Mouse (Mus musculus) ES-CJ7 (cell line): Measurements from ENCODE around the gene Pkhd1.
"Not testable (repeated sequence)": the region's sequence is repeated elsewhere in the genome, so short reads cannot be mapped to it uniquely, and the experiment has no call there.

Experiments used
- DNase-seq: peaks from one replicate; pipeline ENCODE4 v3.0.0; 2011; ENCODE audit warnings: low read depth, low spot score

The Pkhd1 gene

GRCm38 (mm10) chr1:20301631-20302030, 316.2 kb downstream of the Pkhd1 start:
- no peak for DNase-seq

DNA sequence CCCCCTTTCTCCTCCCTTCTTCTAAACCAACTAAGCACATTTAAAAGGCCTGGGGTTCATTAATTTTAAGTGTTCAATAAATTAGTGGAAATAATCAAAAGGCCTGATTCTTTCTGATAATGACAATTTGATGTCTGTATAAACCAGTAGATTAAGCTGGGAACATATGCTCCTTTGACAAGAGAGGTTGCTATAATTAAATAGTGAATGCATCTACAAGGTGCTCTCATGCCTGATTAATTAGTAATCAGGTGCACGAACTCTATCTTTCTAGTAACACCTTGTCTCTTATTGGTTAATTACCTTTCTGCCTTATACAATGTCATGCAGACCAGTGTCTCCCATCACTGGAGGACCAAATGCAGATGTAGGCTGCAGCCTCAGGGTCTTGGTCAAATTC, 329.2 kb downstream of the Pkhd1 start:
- DNase-seq, result no peak

DNA sequence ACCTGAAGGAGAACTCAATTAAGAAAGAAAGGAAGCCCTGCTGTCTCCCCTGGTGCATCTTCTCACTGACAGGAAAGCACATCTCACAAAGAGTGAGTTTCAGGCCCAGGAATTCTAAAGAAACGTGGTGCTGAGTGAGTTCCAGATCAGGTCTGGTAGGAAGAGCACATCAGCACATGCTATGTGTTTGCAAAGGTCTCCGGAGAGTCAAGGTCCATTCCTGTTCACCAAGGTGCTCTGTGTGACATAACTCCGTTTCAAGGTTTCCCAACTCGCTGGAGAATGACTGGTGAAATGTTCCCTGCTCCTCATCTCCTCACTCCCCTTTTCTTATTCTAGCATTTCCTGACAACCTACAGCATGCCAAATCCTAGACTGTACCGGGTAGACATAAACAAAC, 357.5 kb downstream of the Pkhd1 start:
- no peak for DNase-seq

GRCm38 (mm10) chr1:20248169-20248568, 369.7 kb downstream of the Pkhd1 start:
- DNase-seq, result no peak

DNA sequence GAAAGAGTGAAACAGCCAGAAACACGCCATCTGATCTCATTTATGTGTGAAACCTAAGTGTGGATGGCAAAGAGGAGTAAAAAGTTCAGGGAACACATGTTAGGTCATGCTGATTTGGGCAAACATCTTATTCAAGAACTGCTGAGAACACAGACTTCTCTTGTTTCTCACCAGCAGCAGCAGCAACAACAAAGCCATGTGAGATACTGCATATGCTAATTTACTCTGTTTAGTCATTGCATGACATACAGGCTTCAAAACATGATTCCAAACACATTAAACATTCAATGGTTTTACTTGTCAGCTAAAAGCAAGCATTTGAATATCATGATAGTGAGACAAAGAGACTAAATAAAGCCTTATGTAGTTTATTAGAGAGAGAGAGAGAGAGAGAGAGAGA, 401.2 kb downstream of the Pkhd1 start:
- no peak for DNase-seq

- no peak for DNase-seq
These were observed 427.4 kb downstream of the Pkhd1 start for GRCm38 (mm10) chr1:20190444-20190843.

- no peak for DNase-seq
These were observed 437.7 kb downstream of the Pkhd1 start for GRCm38 (mm10) chr1:20180157-20180556.

DNA sequence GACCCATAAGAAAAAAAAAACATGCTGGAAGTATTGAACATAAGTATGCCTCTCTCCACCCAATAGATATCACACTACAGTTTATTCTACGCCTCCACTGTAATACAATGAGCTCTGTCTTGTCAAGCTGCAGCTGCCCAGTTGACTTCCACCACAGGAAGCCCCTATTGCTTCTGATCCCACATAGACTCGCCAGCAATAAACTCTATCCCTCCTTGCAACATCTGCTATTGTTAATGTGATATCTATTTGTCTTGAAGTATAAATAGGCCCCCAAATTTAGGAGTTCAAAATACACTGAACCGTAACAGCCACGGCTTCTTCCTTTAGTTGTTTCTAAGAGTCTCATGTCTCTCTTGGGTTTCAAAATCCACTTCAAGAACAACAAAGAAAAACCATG, 446.7 kb downstream of the Pkhd1 start:
- DNase-seq, result no peak

DNA sequence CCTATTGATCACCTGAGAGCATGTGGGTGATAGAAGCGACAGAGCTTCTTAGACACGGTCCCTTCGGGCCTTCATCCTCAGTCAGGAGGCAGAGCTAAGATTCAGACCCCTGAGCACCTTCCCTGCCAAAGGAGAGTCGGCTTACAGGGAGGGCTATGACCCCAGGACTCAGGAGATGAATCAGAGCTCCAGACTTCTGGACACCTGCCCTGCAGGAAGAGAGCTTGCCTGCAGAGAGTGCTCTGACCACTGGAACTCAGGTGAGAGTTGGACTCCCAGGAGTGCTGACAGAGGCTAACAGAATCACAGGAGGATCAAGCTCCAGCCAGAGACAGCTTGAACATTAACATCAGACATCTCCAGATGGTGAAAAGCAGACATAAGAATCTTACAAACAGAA, 467.2 kb downstream of the Pkhd1 start:
- DNase-seq, result not testable (repeated sequence)

- DNase-seq, result no peak
These were observed 467.8 kb downstream of the Pkhd1 start for GRCm38 (mm10) chr1:20150016-20150415.

GRCm38 (mm10) chr1:20136205-20136604, 481.7 kb downstream of the Pkhd1 start:
- no peak for DNase-seq

- DNase-seq, result no peak
These were observed 482.7 kb downstream of the Pkhd1 start for GRCm38 (mm10) chr1:20135065-20135618.

- no peak for DNase-seq
These were observed 484.2 kb downstream of the Pkhd1 start for GRCm38 (mm10) chr1:20133636-20134035.

GRCm38 (mm10) chr1:20131786-20132596, 485.9 kb downstream of the Pkhd1 start:
- no peak for DNase-seq

- no peak for DNase-seq
These were observed 500.5 kb downstream of the Pkhd1 start for GRCm38 (mm10) chr1:20117331-20117730.

DNA sequence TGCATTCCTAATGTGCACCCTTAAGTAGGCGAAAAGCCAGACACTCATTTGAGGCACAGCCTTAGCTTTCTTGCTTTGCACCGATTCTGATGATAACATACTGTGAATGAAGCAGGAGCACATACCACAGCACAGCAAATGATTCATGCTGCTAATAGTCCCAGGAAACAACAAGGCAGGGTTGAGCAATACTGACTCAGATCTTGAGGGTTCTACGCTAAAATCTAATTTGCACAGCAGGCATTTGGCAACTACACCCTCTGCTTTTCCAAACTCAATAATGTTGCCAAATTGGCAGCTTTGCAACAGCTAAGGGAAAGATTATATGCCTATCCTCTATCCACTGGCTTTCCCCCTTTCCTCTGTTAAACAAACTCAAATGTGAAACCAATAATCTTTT, 548.1 kb downstream of the Pkhd1 start:
- no peak for DNase-seq

- DNase-seq, result no peak
These were observed 559.6 kb downstream of the Pkhd1 start for GRCm38 (mm10) chr1:20058245-20058644.

- DNase-seq, result no peak
These were observed 578.5 kb downstream of the Pkhd1 start for GRCm38 (mm10) chr1:20039389-20039788.

DNA sequence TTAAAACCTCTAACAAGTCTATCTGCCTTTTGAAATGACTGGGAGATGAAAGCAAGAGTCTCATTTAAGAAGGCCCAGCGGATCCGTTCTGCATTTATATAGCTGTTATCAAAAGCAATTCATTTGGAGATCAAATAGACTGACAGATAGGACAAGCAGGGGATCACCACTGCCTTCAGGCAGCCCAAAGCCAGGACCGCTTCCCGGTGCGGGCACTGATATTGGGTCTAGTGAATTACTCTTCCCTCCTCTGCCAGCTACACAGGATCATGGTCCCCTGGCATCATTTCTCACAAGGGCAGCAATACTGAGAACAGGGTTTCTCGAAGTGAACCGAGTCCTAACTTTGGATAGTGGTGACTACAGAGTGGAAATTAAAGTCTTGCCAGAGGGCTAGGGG, 582.6 kb downstream of the Pkhd1 start:
- no peak for DNase-seq

GRCm38 (mm10) chr1:20018198-20018925, 599.5 kb downstream of the Pkhd1 start:
- DNase-seq, result no peak

GRCm38 (mm10) chr1:20017619-20018018, 600.2 kb downstream of the Pkhd1 start:
- DNase-seq, result no peak
